Comparison of ENCODE assay signal across 34 mouse cellular contexts in the genomic region with DNA sequence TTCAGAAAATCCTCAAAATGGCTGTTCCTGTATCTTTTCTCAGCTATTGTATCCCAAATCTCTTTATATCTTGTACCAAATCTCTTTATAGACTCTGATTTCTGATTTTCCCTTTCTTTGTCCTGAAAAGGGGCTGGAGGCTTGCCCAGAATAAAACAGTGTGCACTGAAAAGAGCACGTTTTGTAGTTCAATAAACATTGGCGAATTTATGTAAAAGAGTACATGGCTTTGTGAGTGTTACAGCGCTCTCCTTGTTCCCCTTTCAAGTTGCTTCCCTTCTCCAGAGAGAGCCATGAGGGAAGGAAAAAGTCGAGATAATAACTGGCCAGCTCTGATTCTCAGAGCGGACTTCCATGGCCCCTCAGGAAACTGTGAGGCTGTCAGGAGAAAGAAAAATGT. TPM values are rescaled to one million over a fixed set of nuclear protein-coding genes. Genes with fewer than 3 reads are reported as not detected.
DNase-seq lines count a peak whose midpoint lies in the region; ATAC-seq and TF ChIP-seq lines count a peak whose summit lies in the region.
"Had no signal": no experiment of that assay in that cellular context is flagged by ENCODE, and none has a peak within 500 bp of the region (broad histone marks: within the 10 kb centered on the region; RNA-seq: fewer than 3 reads in every experiment).

No protein-coding gene starts in this region.

- DNase-seq in hindbrain, embryonic 10.5 days (ENCODE audit: low spot score) = no peak
- peak; percentile 35 for DNase-seq in midbrain, embryonic 14.5 days
- DNase-seq in midbrain, embryonic 10.5 days (ENCODE audit: low spot score) = no peak
- DNase-seq in lung, postnatal 0 days (ENCODE audit: low spot score) = no peak
- DNase-seq in frontal cortex, postnatal 25 days (ENCODE audit: low spot score in 2 of 2) = no peak
- DNase-seq: adrenal gland, postnatal 36 days; cerebellum, adult 8-10 months; cerebellum, postnatal 25 days; gastrocnemius, adult 2 months; gastrocnemius, postnatal 36 days; heart, adult 18-20 months; heart, postnatal 36 days; kidney, adult 9 months; kidney, postnatal 10 days; liver, postnatal 0 days; right cerebral cortex, adult 18-20 months; thymus, postnatal 4 days had no signal

- H3K27ac ChIP-seq in hindbrain, embryonic 13.5 days = peak overlapping the region; percentile 12; the same call in 1 of the 2 replicates
- no peak overlapping the region for H3K27ac ChIP-seq in hindbrain, embryonic 10.5 days
- no peak overlapping the region for H3K27ac ChIP-seq in midbrain, embryonic 14.5 days (replicated peaks; ENCODE audit: low read depth, low read length)
- H3K27ac ChIP-seq in midbrain, embryonic 10.5 days (replicated peaks) = no peak overlapping the region
- no peak overlapping the region for H3K27ac ChIP-seq in forebrain, embryonic 16.5 days (ENCODE audit: low read length)
- H3K27ac ChIP-seq in lung, postnatal 0 days (ENCODE audit: low read length) = no peak overlapping the region
- H3K27ac ChIP-seq: embryonic facial prominence, embryonic 10.5 days; embryonic facial prominence, embryonic 15.5 days; gastrocnemius, adult 2 months; hindbrain, embryonic 14.5 days; liver, embryonic 12.5 days; macrophage had no signal

- no peak for ATAC-seq in hindbrain, embryonic 13.5 days (ENCODE audit: low FRiP score)
- ATAC-seq in midbrain, embryonic 14.5 days (ENCODE audit: low FRiP score, low TSS enrichment) = no peak
- ATAC-seq in forebrain, embryonic 16.5 days = peak; percentile 53
- no peak for ATAC-seq in lung, postnatal 0 days
- ATAC-seq: CD4-positive, CD25-positive, alpha-beta regulatory T cell, adult 4 months; intestine, postnatal 0 days; liver, embryonic 12.5 days; liver, postnatal 0 days had no signal

- no peak overlapping the region for H3K4me2 ChIP-seq in hindbrain, embryonic 13.5 days
- no peak overlapping the region for H3K4me2 ChIP-seq in midbrain, embryonic 14.5 days (ENCODE audit: low read length)
- H3K4me2 ChIP-seq in forebrain, embryonic 16.5 days (ENCODE audit: low read length) = no peak overlapping the region
- no peak overlapping the region for H3K4me2 ChIP-seq in lung, postnatal 0 days (replicated peaks; ENCODE audit: low read depth, low read length)
- H3K4me2 ChIP-seq: embryonic facial prominence, embryonic 15.5 days; heart, embryonic 11.5 days; hindbrain, embryonic 14.5 days; liver, embryonic 12.5 days had no signal

- TF ChIP-seq CTCF in lung, postnatal 0 days (IDR thresholded peaks at IDR 0.05) = no peak

- no peaks in the 10 kb centered on the region; the same call in 1 of the 2 replicates for H3K4me1 ChIP-seq in hindbrain, embryonic 13.5 days (replicated peaks)
- no peaks in the 10 kb centered on the region for H3K4me1 ChIP-seq in hindbrain, embryonic 10.5 days (replicated peaks)
- H3K4me1 ChIP-seq in midbrain, embryonic 14.5 days (ENCODE audit: control insufficient read depth, insufficient read depth, low read length) = no peaks in the 10 kb centered on the region
- 0 out of 2 replicates have a peak, but pooled peaks cover 5% of the 10 kb centered on the region for H3K4me1 ChIP-seq in midbrain, embryonic 10.5 days
- H3K4me1 ChIP-seq in forebrain, embryonic 16.5 days (replicated peaks; ENCODE audit: control insufficient read depth, insufficient read depth, low read length) = peaks cover 6% of the 10 kb centered on the region; the same call in 1 of the 2 replicates
- H3K4me1 ChIP-seq in lung, postnatal 0 days (ENCODE audit: insufficient read depth, low read depth, low read length) = no peaks in the 10 kb centered on the region
- H3K4me1 ChIP-seq: liver, embryonic 12.5 days had no signal

- H3K9me3 ChIP-seq in hindbrain, embryonic 13.5 days = no peaks in the 10 kb centered on the region
- no peaks in the 10 kb centered on the region for H3K9me3 ChIP-seq in hindbrain, embryonic 10.5 days
- no peaks in the 10 kb centered on the region for H3K9me3 ChIP-seq in midbrain, embryonic 14.5 days (ENCODE audit: control insufficient read depth, low read length)
- H3K9me3 ChIP-seq in midbrain, embryonic 10.5 days (replicated peaks) = no peaks in the 10 kb centered on the region
- H3K9me3 ChIP-seq in forebrain, embryonic 16.5 days (ENCODE audit: control insufficient read depth, low read length) = no peaks in the 10 kb centered on the region
- H3K9me3 ChIP-seq in lung, postnatal 0 days (ENCODE audit: low read length) = no peaks in the 10 kb centered on the region
- H3K9me3 ChIP-seq: embryonic facial prominence, embryonic 10.5 days; embryonic facial prominence, embryonic 15.5 days; liver, embryonic 12.5 days had no signal

- no peak overlapping the region for H3K9ac ChIP-seq in hindbrain, embryonic 13.5 days
- no peak overlapping the region for H3K9ac ChIP-seq in midbrain, embryonic 14.5 days (replicated peaks; ENCODE audit: low read length)
- H3K9ac ChIP-seq in forebrain, embryonic 16.5 days (replicated peaks; ENCODE audit: low read depth, low read length) = no peak overlapping the region
- H3K9ac ChIP-seq in lung, postnatal 0 days (replicated peaks; ENCODE audit: low read depth) = no peak overlapping the region
- H3K9ac ChIP-seq: embryonic facial prominence, embryonic 15.5 days; hindbrain, embryonic 14.5 days; liver, embryonic 12.5 days; liver, postnatal 0 days had no signal

- H3K27me3 ChIP-seq in hindbrain, embryonic 13.5 days = no peaks in the 10 kb centered on the region
- no peaks in the 10 kb centered on the region for H3K27me3 ChIP-seq in hindbrain, embryonic 10.5 days (ENCODE audit: insufficient read depth, poor library complexity, severe bottlenecking)
- no peaks in the 10 kb centered on the region for H3K27me3 ChIP-seq in midbrain, embryonic 14.5 days (ENCODE audit: control insufficient read depth, insufficient read depth, low read length)
- no peaks in the 10 kb centered on the region for H3K27me3 ChIP-seq in midbrain, embryonic 10.5 days (ENCODE audit: low read depth, poor library complexity, severe bottlenecking)
- H3K27me3 ChIP-seq in forebrain, embryonic 16.5 days (replicated peaks; ENCODE audit: control insufficient read depth, insufficient read depth, low read length) = no peaks in the 10 kb centered on the region
- H3K27me3 ChIP-seq in lung, postnatal 0 days (replicated peaks; ENCODE audit: insufficient read depth, low read length) = no peaks in the 10 kb centered on the region
- H3K27me3 ChIP-seq: embryonic facial prominence, embryonic 15.5 days; liver, embryonic 12.5 days had no signal

- no peak for TF ChIP-seq EP300 in lung, postnatal 0 days (IDR thresholded peaks at IDR 0.05)

- no peak overlapping the region for H3K4me3 ChIP-seq in hindbrain, embryonic 13.5 days
- H3K4me3 ChIP-seq in hindbrain, embryonic 10.5 days = no peak overlapping the region
- H3K4me3 ChIP-seq in midbrain, embryonic 14.5 days (replicated peaks; ENCODE audit: low read depth, low read length) = no peak overlapping the region
- H3K4me3 ChIP-seq in midbrain, embryonic 10.5 days = no peak overlapping the region
- H3K4me3 ChIP-seq in forebrain, embryonic 16.5 days (replicated peaks; ENCODE audit: low read length) = no peak overlapping the region
- no peak overlapping the region for H3K4me3 ChIP-seq in lung, postnatal 0 days (ENCODE audit: low read depth, low read length)
- H3K4me3 ChIP-seq: embryonic facial prominence, embryonic 10.5 days; embryonic facial prominence, embryonic 15.5 days; gastrocnemius, adult 2 months; liver, embryonic 12.5 days had no signal

- no peaks in the 10 kb centered on the region for H3K36me3 ChIP-seq in hindbrain, embryonic 13.5 days
- H3K36me3 ChIP-seq in hindbrain, embryonic 10.5 days = no peaks in the 10 kb centered on the region
- no peaks in the 10 kb centered on the region for H3K36me3 ChIP-seq in midbrain, embryonic 14.5 days (ENCODE audit: control insufficient read depth, insufficient read depth, low read length)
- H3K36me3 ChIP-seq in midbrain, embryonic 10.5 days = no peaks in the 10 kb centered on the region
- H3K36me3 ChIP-seq in forebrain, embryonic 16.5 days (ENCODE audit: control insufficient read depth, insufficient read depth) = no peaks in the 10 kb centered on the region
- H3K36me3 ChIP-seq in lung, postnatal 0 days (ENCODE audit: insufficient read depth, low read length) = no peaks in the 10 kb centered on the region
- H3K36me3 ChIP-seq: embryonic facial prominence, embryonic 10.5 days; embryonic facial prominence, embryonic 15.5 days; liver, embryonic 12.5 days had no signal

- 47% methylated on average over 5 of the region's 5 CpGs for WGBS in hindbrain, embryonic 13.5 days
- WGBS in hindbrain, embryonic 10.5 days = 76% methylated on average over 5 of the region's 5 CpGs
- WGBS in midbrain, embryonic 14.5 days = 37% methylated on average over 5 of the region's 5 CpGs
- WGBS in midbrain, embryonic 10.5 days = 77% methylated on average over 5 of the region's 5 CpGs
- WGBS in forebrain, embryonic 16.5 days = 11% methylated on average over 5 of the region's 5 CpGs
- WGBS in lung, postnatal 0 days = 58% methylated on average over 5 of the region's 5 CpGs

RNA-seq across cellular contexts. Expression of a gene that starts 22.2 kb away (rescaled TPM):
- not detected in 2 replicates for polyA plus RNA-seq in hindbrain, embryonic 13.5 days (2015; fragmentation: Nextera tagmentation; extraction: Ambion mirVana)
- not detected in 2 replicates for polyA plus RNA-seq in hindbrain, embryonic 10.5 days (2016; fragmentation: Nextera tagmentation; extraction: Ambion mirVana)
- polyA plus RNA-seq in midbrain, embryonic 14.5 days (2014; fragmentation: Nextera tagmentation; extraction: Ambion mirVana) = not detected in 2 replicates
- polyA plus RNA-seq in midbrain, embryonic 10.5 days (2016; fragmentation: Nextera tagmentation; extraction: Ambion mirVana) = not detected in 2 replicates
- polyA plus RNA-seq in forebrain, embryonic 16.5 days (2015; fragmentation: Nextera tagmentation; extraction: Ambion mirVana) = not detected in 2 replicates
- not detected in 2 replicates for polyA plus RNA-seq in lung, postnatal 0 days (2015; fragmentation: Nextera tagmentation; extraction: Ambion mirVana)
- polyA plus RNA-seq: CD4-positive, CD25-positive, alpha-beta regulatory T cell, adult 4 months; embryonic facial prominence, embryonic 10.5 days; embryonic facial prominence, embryonic 15.5 days; frontal cortex, adult 2 months; heart, embryonic 11.5 days; heart, embryonic 16.5 days; hindbrain, embryonic 14.5 days; intestine, postnatal 0 days; large intestine, adult 2 months; limb, embryonic 14.5 days; liver, embryonic 12.5 days; liver, postnatal 0 days; lung, embryonic 16.5 days; macrophage; testis, adult 2 months; thymus, postnatal 0 days had no signal

RNA-seq across cellular contexts. Expression of a gene that starts 27.7 kb away (rescaled TPM):
- polyA plus RNA-seq in hindbrain, embryonic 13.5 days (2015; fragmentation: Nextera tagmentation; extraction: Ambion mirVana) = 9.6 and 12.5 TPM in 2 replicates
- polyA plus RNA-seq in hindbrain, embryonic 10.5 days (2016; fragmentation: Nextera tagmentation; extraction: Ambion mirVana) = 5.9 and 8.7 TPM in 2 replicates
- 3.2 and 6.5 TPM in 2 replicates for polyA plus RNA-seq in midbrain, embryonic 14.5 days (2014; fragmentation: Nextera tagmentation; extraction: Ambion mirVana)
- 13.6 and 16.4 TPM in 2 replicates for polyA plus RNA-seq in midbrain, embryonic 10.5 days (2016; fragmentation: Nextera tagmentation; extraction: Ambion mirVana)
- polyA plus RNA-seq in forebrain, embryonic 16.5 days (2015; fragmentation: Nextera tagmentation; extraction: Ambion mirVana) = 6.1 and 6.7 TPM in 2 replicates
- 4.5 and 5.3 TPM in 2 replicates for polyA plus RNA-seq in lung, postnatal 0 days (2015; fragmentation: Nextera tagmentation; extraction: Ambion mirVana)
- polyA plus RNA-seq: CD4-positive, CD25-positive, alpha-beta regulatory T cell, adult 4 months; macrophage had no signal
